Mouse (Mus musculus) spleen, adult 2 months (tissue): Measurements from ENCODE around the gene Srcap. TPM values are rescaled to one million over a fixed set of nuclear protein-coding genes. Genes with fewer than 3 reads are reported as not detected.
"Not testable (repeated sequence)": the region's sequence is repeated elsewhere in the genome, so short reads cannot be mapped to it uniquely, and the experiment has no call there.

Experiments used
- DNase-seq, 2 experiments: peaks; one replicate each; pipeline versions ENCODE4 v3.0.0 to v3.0.0-alpha.2; 2012 to 2021; ENCODE audit warnings: low spot score in 2 of 2, low read depth in 1 of 2
- H3K27ac ChIP-seq: fragments of 200-500 bp; 2 replicates; pipeline ENCODE4 v1.5.1; 2012; ENCODE audit warnings: low read length, inconsistent platforms; ENCODE audit not compliant: insufficient read depth
- H3K27me3 ChIP-seq: fragments of 200-500 bp; 2 replicates; pipeline ENCODE4 v1.6.1; 2012; ENCODE audit warnings: mild to moderate bottlenecking, moderate library complexity, low read length, inconsistent platforms; ENCODE audit not compliant: control insufficient read depth, insufficient read depth
- H3K36me3 ChIP-seq: fragments of 200-500 bp; 2 replicates; pipeline ENCODE4 v1.6.1; 2012; ENCODE audit warnings: mild to moderate bottlenecking, low read length, inconsistent platforms; ENCODE audit not compliant: control insufficient read depth, insufficient read depth
- H3K4me1 ChIP-seq: fragments of 200-500 bp; 2 replicates; pipeline ENCODE4 v1.6.1; 2011; ENCODE audit warnings: inconsistent platforms; ENCODE audit not compliant: control insufficient read depth, insufficient read depth, insufficient read length
- H3K4me3 ChIP-seq: fragments of 200-500 bp; 2 replicates; pipeline ENCODE4 v1.5.1; 2011; ENCODE audit warnings: mild to moderate bottlenecking, inconsistent platforms; ENCODE audit not compliant: insufficient read depth, insufficient read length; ENCODE audit errors: extremely low read depth
- CTCF ChIP-seq: fragments of 200-500 bp; IDR thresholded peaks from 2 replicates; pipeline ENCODE4 v1.5.1; 2011; ENCODE audit warnings: mild to moderate bottlenecking, inconsistent platforms; ENCODE audit not compliant: insufficient read depth, insufficient read length, insufficient replicate concordance; ENCODE audit errors: extremely low read depth
- POLR2A ChIP-seq: fragments of 200-500 bp; IDR thresholded peaks from 2 replicates; pipeline ENCODE4 v1.6.1; 2011; ENCODE audit warnings: low read depth, low read length, inconsistent platforms
- WGBS: fragments of 180-500 bp; shearing (Covaris S2); methylation state at CpG from one replicate; pipeline ENCODE4 v1.1.7; 2018; 5-methylcytosine and 5-hydroxymethylcytosine counted together
- polyA plus RNA-seq: library from polyadenylated mRNA; depleted of rRNA; stranded (reverse); fragments of >200 nt; gene quantifications from 2 replicates; pipeline ENCODE4 v1.2.3, GENCODE M21; 2012

Gene Srcap
- polyA plus RNA-seq, 1 experiment, result 37.7 TPM

DNA sequence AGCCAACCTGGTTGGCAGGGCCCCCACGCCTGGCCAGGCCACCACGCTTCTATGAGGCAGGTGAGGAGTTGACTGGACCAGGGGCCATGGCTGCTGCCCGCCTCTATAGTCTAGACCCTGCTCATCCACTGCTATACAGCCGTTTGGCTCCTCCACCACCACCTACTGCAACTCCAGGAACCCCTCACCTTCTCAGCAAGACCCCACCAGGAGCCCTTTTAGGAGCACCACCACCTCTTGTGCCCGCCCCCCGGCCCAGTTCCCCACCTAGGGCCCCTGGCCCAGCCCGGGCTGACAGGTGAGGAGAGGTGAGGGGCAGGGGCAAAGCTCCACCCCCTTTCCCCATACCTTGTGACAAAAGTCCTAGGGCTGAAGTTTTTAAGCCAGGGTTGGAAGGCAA, 21.8 kb upstream of the Srcap start:
- Histone ChIP-seq H3K27ac (no peak overlapping the region), H3K27me3 (no peaks in the 10 kb centered on the region), H3K4me3 (no peak overlapping the region), H3K36me3 (peaks cover 63% of the 10 kb centered on the region), H3K4me1 (no peaks in the 10 kb centered on the region)
- DNase-seq, result no peak
- WGBS, result 94% methylated on average over 7 of the region's 7 CpGs
- no peak for TF ChIP-seq POLR2A
- TF ChIP-seq CTCF, result no peak

- Histone ChIP-seq H3K4me3 (no peak overlapping the region), H3K36me3 (peaks cover 47% of the 10 kb centered on the region), H3K27me3 (no peaks in the 10 kb centered on the region), H3K4me1 (no peaks in the 10 kb centered on the region), H3K27ac (no peak overlapping the region)
- DNase-seq, result no peak
- TF ChIP-seq POLR2A (no peak), CTCF (no peak)
- 95% methylated on average over 3 of the region's 3 CpGs for WGBS
These were observed 19.9 kb upstream of the Srcap start for GRCm38 (mm10) chr7:127491846-127492245.

- no peak overlapping the region for H3K4me3 ChIP-seq
- H3K27me3 ChIP-seq, result no peaks in the 10 kb centered on the region
- no peak for TF ChIP-seq POLR2A
- no peak for TF ChIP-seq CTCF
- DNase-seq, result no peak
- H3K27ac ChIP-seq, result no peak overlapping the region
- peaks cover 24% of the 10 kb centered on the region for H3K36me3 ChIP-seq
- H3K4me1 ChIP-seq, result no peaks in the 10 kb centered on the region
These were observed 17.1 kb upstream of the Srcap start for GRCm38 (mm10) chr7:127494648-127495047.

GRCm38 (mm10) chr7:127497382-127497781, 14.4 kb upstream of the Srcap start:
- no peaks in the 10 kb centered on the region for H3K4me1 ChIP-seq
- no peak overlapping the region for H3K4me3 ChIP-seq
- H3K27me3 ChIP-seq, result no peaks in the 10 kb centered on the region
- DNase-seq, result no peak
- WGBS, result 89% methylated on average over 2 of the region's 2 CpGs
- no peak for TF ChIP-seq POLR2A
- TF ChIP-seq CTCF, result no peak
- H3K36me3 ChIP-seq, result no peaks in the 10 kb centered on the region
- no peak overlapping the region for H3K27ac ChIP-seq

DNA sequence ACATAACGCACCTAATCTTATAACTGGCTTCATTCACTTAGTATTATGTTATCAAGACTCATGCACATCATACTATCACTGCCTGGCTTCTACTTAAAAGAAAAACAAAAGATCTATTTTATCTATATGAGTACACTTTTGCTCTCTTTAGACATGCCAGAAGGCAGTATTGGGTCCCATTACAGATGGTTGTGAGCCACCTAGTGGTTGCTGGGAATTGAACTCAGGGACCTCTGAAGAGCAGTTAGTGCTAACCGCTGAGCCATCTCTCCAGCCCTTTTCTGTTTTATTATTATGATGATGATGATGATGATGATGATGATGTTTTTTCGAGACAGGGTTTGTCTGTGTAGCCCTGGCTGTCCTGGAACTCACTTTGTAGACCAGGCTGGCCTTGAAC, 13.4 kb upstream of the Srcap start:
- Histone ChIP-seq H3K4me1 (no peaks in the 10 kb centered on the region), H3K27ac (no peak overlapping the region), H3K27me3 (no peaks in the 10 kb centered on the region), H3K4me3 (no peak overlapping the region), H3K36me3 (peaks cover 2% of the 10 kb centered on the region)
- TF ChIP-seq CTCF (peak; percentile 44; the same call in 1 of the 2 replicates), POLR2A (no peak)
- DNase-seq, result peak in 1 of 2 experiments; percentile 59
- WGBS, result 42% methylated on average over 3 of the region's 3 CpGs

DNA sequence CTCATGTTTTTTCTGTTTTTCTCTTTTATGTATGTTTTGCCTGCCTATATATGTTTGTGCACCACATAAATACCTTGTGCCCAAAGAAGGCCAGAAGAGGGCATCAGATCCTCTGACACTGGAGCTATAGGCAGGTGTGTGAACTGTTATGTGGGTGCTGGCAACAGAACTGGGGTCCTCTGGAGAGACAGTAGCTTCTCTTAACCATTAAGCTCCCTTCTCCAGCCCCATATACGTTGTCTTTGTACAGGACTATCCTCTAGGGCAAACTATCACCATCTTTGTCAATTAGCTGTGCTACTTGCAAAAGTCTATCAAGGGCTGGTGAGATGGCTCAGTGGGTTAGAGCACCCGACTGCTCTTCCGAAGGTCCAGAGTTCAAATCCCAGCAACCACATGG, 3.5 kb upstream of the Srcap start:
- Histone ChIP-seq H3K27me3 (no peaks in the 10 kb centered on the region), H3K4me1 (no peaks in the 10 kb centered on the region; the same call in 1 of the 2 replicates), H3K27ac (no peak overlapping the region), H3K4me3 (no peak overlapping the region), H3K36me3 (peaks cover under 1% of the 10 kb centered on the region; the same call in 1 of the 2 replicates)
- 96% methylated on average over 3 of the region's 3 CpGs for WGBS
- no peak for DNase-seq
- TF ChIP-seq POLR2A, result no peak
- TF ChIP-seq CTCF, result no peak

GRCm38 (mm10) chr7:127509830-127510229, 2.0 kb upstream of the Srcap start:
- not testable (repeated sequence) for H3K4me1 ChIP-seq, H3K27me3 ChIP-seq, DNase-seq, H3K27ac ChIP-seq, H3K4me3 ChIP-seq, H3K36me3 ChIP-seq
- WGBS, result 94% methylated on average over 4 of the region's 4 CpGs
